Mouse (Mus musculus) liver, embryonic 12.5 days (tissue): ENCODE measurements at regions not wholly inside any gene's neighbourhood (a gene's known extent, or its start where the extent isn't known, plus 50 kb on each side); places are given as distances from the start of the nearest gene placed in this dataset.

Experiments used
- ATAC-seq: fragments of 200-750 bp; cut with Nextera tagmentation; 2 replicates; pipeline ENCODE4 v1.8.0; 2017; ENCODE audit warnings: moderate number of reproducible peaks, mild to moderate bottlenecking, moderate library complexity
- H3K27ac ChIP-seq: fragments of 300-500 bp; sonication (generic); 2 replicates; pipeline ENCODE4 v1.5.1; 2016; ENCODE audit warnings: mild to moderate bottlenecking
- H3K27me3 ChIP-seq: fragments of 300-500 bp; sonication (generic); replicated peaks from 2 replicates; pipeline ENCODE4 v1.6.1; 2016; ENCODE audit warnings: mild to moderate bottlenecking, moderate library complexity
- H3K36me3 ChIP-seq: fragments of 300-500 bp; sonication (generic); 2 replicates; pipeline ENCODE4 v1.6.1; 2016; ENCODE audit warnings: mild to moderate bottlenecking, moderate library complexity
- H3K4me1 ChIP-seq: fragments of 300-500 bp; sonication (generic); 2 replicates; pipeline ENCODE4 v1.6.1; 2016
- H3K4me2 ChIP-seq: fragments of 300-500 bp; sonication (generic); 2 replicates; pipeline ENCODE4 v1.6.1; 2016; ENCODE audit warnings: mild to moderate bottlenecking, moderate library complexity
- H3K4me3 ChIP-seq: fragments of 300-500 bp; sonication (generic); 2 replicates; pipeline ENCODE4 v1.5.1; 2016; ENCODE audit warnings: mild to moderate bottlenecking, moderate library complexity
- H3K9ac ChIP-seq: fragments of 300-500 bp; sonication (generic); 2 replicates; pipeline ENCODE4 v1.6.1; 2016; ENCODE audit warnings: mild to moderate bottlenecking, moderate library complexity
- H3K9me3 ChIP-seq: fragments of 300-500 bp; sonication (generic); replicated peaks from 2 replicates; pipeline ENCODE4 v1.6.1; 2016; ENCODE audit warnings: mild to moderate bottlenecking, moderate library complexity
- WGBS: fragments of 180-500 bp; shearing (Covaris S2); methylation state at CpG from one replicate; pipeline ENCODE4 v1.1.7; 2016; ENCODE audit not compliant: insufficient replicate concordance; 5-methylcytosine and 5-hydroxymethylcytosine counted together

DNA sequence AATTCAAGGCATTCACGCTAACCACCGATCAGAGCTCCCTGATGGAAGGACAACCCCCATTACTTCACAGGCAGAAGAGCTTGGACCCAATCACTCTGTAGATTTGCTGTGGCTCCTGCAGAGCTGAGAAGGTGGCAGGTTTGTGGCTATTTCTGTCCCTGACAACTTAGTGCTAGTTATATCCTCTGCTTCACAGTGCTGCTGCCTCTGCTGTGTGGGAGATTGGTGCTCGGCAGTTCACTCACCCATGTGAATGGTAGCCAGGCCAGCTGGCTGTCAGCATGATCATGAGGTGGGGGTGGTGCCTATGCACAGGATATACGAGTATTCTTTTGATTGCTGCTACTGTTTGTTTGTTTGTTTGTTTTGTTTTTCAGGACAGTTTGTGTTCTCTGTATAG, 113.9 kb downstream of the Gm10131 start:
- Histone ChIP-seq H3K27ac (no peak overlapping the region), H3K4me3 (no peak overlapping the region), H3K36me3 (no peaks in the 10 kb centered on the region), H3K4me2 (no peak overlapping the region), H3K4me1 (peaks cover 8% of the 10 kb centered on the region), H3K9ac (no peak overlapping the region), H3K9me3 (no peaks in the 10 kb centered on the region), H3K27me3 (peaks cover 7% of the 10 kb centered on the region)
- no peak for ATAC-seq
- WGBS, result 44% methylated on average over 4 of the region's 4 CpGs

DNA sequence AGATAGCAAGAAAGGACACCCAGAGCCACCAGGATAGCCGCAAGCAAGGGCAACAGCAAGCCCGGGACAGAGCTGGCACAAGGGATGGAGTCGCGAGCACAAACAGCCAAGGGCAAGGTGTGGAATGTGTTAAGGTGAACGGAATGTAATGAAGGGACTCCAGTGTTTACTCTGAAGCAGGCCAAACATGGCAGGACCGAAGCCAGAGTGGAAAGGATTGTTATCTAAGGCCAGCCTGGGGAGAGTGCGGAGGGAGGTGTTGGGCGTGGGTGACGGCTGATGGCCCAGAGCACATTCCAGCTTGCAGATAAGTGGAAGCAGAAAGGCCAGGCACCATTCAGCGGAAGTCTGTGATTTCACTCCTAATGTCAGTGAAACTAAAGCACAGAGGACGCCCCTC, 118.6 kb downstream of the Gm10131 start:
- peak; percentile 59 for ATAC-seq
- peak overlapping the region; percentile 54 for H3K27ac ChIP-seq
- H3K36me3 ChIP-seq, result no peaks in the 10 kb centered on the region
- H3K4me1 ChIP-seq, result peaks cover 27% of the 10 kb centered on the region
- no peaks in the 10 kb centered on the region for H3K9me3 ChIP-seq
- peak overlapping the region; percentile 16; the same call in 1 of the 2 replicates for H3K4me2 ChIP-seq
- no peak overlapping the region for H3K9ac ChIP-seq
- WGBS, result 17% methylated on average over 11 of the region's 11 CpGs
- H3K4me3 ChIP-seq, result no peak overlapping the region
- H3K27me3 ChIP-seq, result peaks cover 7% of the 10 kb centered on the region

DNA sequence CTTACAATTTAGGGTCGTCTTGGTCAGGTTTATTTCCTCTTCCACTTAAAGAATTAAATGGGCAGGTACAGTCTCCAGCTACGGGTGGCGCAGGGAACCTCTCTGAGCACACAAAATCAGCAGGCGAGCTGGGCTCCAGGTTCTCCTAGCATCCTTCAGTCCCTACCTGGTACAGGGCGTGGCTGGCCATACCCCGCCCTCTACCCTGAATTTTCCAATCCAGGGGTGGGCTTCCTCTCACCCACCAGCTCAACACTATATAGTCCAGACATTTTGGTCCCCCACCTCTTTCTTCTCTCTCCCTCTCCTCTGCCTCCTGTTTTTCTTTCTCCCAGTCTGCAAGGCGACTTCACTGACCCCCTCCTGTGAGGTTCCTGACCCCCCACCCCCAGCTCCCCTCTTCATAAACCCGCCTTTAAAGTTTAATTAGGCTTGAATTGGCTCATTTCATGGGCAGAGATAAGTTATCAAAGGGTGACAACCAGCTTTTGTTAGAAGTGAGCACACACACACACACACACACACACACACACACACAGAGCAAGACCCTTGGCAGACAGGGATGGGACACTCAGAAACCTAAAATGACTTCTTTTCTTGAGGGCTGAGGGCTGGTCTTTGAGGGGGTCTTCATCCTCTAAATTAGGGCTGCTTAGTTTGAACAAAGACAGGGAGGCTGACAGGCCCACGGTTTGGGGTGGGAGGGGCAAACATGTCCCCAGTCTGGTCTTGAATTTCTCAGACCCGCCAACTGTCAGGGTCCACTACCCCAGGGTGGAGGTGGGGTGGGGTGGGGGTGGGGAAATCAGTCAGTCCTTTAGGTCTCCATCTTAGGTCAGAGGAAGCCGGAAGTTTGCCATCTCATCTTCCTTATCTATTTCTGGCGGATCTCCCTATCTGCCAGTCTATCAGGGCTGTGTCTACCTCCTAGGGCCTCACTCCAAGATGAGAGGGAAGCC, 119.3 kb downstream of the Gm10131 start:
- H3K9ac ChIP-seq, result no peak overlapping the region
- H3K4me1 ChIP-seq, result peaks cover 29% of the 10 kb centered on the region
- peak; percentile 36; the same call in 1 of the 2 replicates for ATAC-seq
- H3K4me2 ChIP-seq, result peak overlapping the region; percentile 42
- H3K27ac ChIP-seq, result peak overlapping the region; percentile 58
- H3K36me3 ChIP-seq, result no peaks in the 10 kb centered on the region
- H3K9me3 ChIP-seq, result no peaks in the 10 kb centered on the region
- H3K27me3 ChIP-seq, result peaks cover 7% of the 10 kb centered on the region
- H3K4me3 ChIP-seq, result no peak overlapping the region
- WGBS, result 39% methylated on average over 12 of the region's 12 CpGs

DNA sequence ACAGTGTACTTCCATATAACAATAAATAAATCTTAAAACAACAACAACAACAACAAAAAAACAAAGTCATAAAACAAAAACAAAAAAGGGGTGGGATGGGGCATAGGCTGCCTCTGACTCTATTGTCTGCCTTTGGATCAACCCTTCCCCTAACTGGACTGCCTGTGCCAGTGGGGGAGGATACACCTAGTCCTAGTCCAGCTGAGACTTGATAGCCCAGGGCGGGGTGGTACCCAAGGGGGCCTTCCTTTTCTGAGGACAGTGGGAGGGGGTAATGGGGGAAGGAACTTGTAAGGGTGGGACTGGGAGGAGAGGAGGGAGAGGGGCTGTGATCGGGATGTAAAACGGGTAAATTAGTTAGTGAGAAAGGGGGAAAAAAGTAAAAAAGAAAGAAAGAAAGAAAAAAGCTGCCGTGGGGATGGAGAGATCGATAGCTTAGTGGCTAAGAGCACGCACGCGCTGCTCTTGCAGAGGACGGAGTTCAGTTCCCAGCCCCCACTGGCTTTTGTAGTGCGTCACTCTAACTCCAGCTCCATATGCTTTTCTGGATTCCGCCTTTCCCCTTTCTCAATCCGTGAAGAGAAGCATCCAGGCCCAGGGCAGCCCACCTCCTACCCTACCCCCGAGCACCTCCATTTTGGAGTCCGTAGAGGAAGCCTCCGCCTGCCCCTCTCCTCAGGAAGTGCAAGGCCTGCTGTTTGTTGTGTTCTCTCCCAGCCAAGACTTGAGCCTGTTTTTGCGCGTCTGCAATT, 120.2 kb downstream of the Gm10131 start:
- Histone ChIP-seq H3K4me3 (no peak overlapping the region), H3K4me1 (peaks cover 29% of the 10 kb centered on the region), H3K27ac (peak overlapping the region; percentile 61), H3K9me3 (no peaks in the 10 kb centered on the region), H3K4me2 (peak overlapping the region; percentile 42), H3K27me3 (peaks cover 7% of the 10 kb centered on the region), H3K9ac (no peak overlapping the region; the same call in 1 of the 2 replicates), H3K36me3 (no peaks in the 10 kb centered on the region)
- no peak for ATAC-seq
- 25% methylated on average over 17 of the region's 17 CpGs for WGBS

GRCm38 (mm10) chr8:33990039-33990438, 121.5 kb downstream of the Gm10131 start:
- ATAC-seq, result 0 out of 2 replicates have a peak, but pooled peaks have one; percentile 23
- peaks cover 38% of the 10 kb centered on the region for H3K4me1 ChIP-seq
- H3K27ac ChIP-seq, result no peak overlapping the region

GRCm38 (mm10) chr8:33987755-33988104, 123.8 kb downstream of the Gm10131 start:
- Histone ChIP-seq H3K27ac (peak overlapping the region; percentile 65), H3K4me2 (peak overlapping the region; percentile 17; the same call in 1 of the 2 replicates), H3K36me3 (no peaks in the 10 kb centered on the region), H3K4me3 (no peak overlapping the region), H3K9ac (no peak overlapping the region), H3K9me3 (no peaks in the 10 kb centered on the region), H3K27me3 (no peaks in the 10 kb centered on the region), H3K4me1 (peaks cover 30% of the 10 kb centered on the region)
- 68% methylated on average over 10 of the region's 10 CpGs for WGBS
- ATAC-seq, result peak; percentile 14; the same call in 1 of the 2 replicates

More at GRCm38 (mm10) chr8:33990039-33990438, 121.5 kb downstream of the Gm10131 start:
- Histone ChIP-seq H3K9me3 (no peaks in the 10 kb centered on the region), H3K9ac (no peak overlapping the region), H3K4me3 (no peak overlapping the region), H3K4me2 (no peak overlapping the region), H3K27me3 (peaks cover 7% of the 10 kb centered on the region), H3K36me3 (no peaks in the 10 kb centered on the region)
- 36% methylated on average over 9 of the region's 9 CpGs for WGBS

- ATAC-seq, result peak; percentile 42
- peak overlapping the region; percentile 17; the same call in 1 of the 2 replicates for H3K4me2 ChIP-seq
- H3K27ac ChIP-seq, result peak overlapping the region; percentile 65
- H3K9me3 ChIP-seq, result no peaks in the 10 kb centered on the region
- peaks cover 25% of the 10 kb centered on the region for H3K4me1 ChIP-seq
- no peak overlapping the region for H3K4me3 ChIP-seq
- H3K27me3 ChIP-seq, result no peaks in the 10 kb centered on the region
- H3K9ac ChIP-seq, result no peak overlapping the region
- no peaks in the 10 kb centered on the region for H3K36me3 ChIP-seq
- 66% methylated on average over 14 of the region's 15 CpGs for whole genome bisulfite sequencing
Measured at GRCm38 (mm10) chr8:33987091-33987754, 124.3 kb downstream of the Gm10131 start.

DNA sequence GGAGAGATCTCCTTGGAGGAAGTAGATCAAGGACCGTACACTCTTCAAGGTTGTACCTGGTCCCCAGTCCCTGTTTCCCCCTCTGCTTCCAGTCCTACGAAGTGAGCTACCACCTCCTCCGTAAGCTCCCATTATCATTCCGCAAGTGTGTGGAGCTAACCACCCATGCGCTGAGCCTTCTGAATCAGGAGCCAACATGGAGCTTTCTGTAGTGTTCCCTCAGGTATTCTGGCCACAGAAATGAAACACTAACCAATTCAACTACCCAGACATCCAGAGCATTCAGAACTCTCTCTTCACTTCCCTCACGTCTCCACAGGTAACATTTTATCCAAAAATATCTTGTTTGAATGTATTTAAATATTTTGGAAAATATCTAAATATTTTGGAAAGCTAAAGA, 124.9 kb downstream of the Gm10131 start:
- Histone ChIP-seq H3K9me3 (no peaks in the 10 kb centered on the region), H3K27ac (peak overlapping the region; percentile 70; the same call in 1 of the 2 replicates), H3K4me3 (no peak overlapping the region), H3K4me2 (no peak overlapping the region), H3K4me1 (peaks cover 19% of the 10 kb centered on the region; the same call in 1 of the 2 replicates), H3K27me3 (no peaks in the 10 kb centered on the region), H3K36me3 (no peaks in the 10 kb centered on the region), H3K9ac (no peak overlapping the region)
- WGBS, result 77% methylated on average over 6 of the region's 6 CpGs
- no peak for ATAC-seq

DNA sequence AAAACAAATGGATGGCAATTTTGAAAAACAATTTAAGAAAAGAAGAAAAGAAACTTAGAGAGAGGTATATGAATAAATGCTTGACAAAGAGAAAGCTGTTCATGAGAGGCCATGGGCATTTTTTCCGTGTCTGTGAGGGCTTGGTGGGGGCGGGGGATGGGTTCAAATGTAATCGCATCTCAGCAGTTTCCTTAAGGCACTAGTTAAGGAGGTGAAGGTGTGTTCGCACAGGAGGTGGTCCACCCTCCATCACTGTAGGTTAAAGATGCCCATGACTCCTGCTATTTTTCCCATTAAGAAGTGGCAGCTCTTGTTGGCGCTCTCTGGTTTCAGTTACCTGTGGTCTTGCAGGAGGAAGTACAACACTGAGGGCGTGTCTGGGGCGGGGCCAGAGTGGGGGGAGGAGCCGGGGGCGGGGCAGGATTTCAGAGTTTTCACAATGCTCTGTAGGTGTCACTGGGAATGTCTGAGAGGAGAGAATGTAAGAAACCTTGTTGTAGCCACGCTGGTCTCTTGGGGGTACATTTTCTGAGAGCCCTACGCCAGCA, 126.0 kb downstream of the Gm10131 start:
- H3K36me3 ChIP-seq, result no peaks in the 10 kb centered on the region
- H3K4me2 ChIP-seq, result peak overlapping the region; percentile 31; the same call in 1 of the 2 replicates
- no peaks in the 10 kb centered on the region for H3K9me3 ChIP-seq
- no peaks in the 10 kb centered on the region for H3K27me3 ChIP-seq
- H3K4me3 ChIP-seq, result no peak overlapping the region
- H3K27ac ChIP-seq, result no peak overlapping the region
- H3K9ac ChIP-seq, result no peak overlapping the region
- WGBS, result 47% methylated on average over 11 of the region's 11 CpGs
- peaks cover 13% of the 10 kb centered on the region; the same call in 1 of the 2 replicates for H3K4me1 ChIP-seq
- peak; percentile 9; the same call in 1 of the 2 replicates for ATAC-seq

- ATAC-seq, result no peak
- Histone ChIP-seq H3K4me1 (peaks cover 19% of the 10 kb centered on the region), H3K9me3 (no peaks in the 10 kb centered on the region), H3K27ac (no peak overlapping the region), H3K4me3 (no peak overlapping the region), H3K27me3 (peaks cover 15% of the 10 kb centered on the region; the same call in 1 of the 2 replicates), H3K36me3 (no peaks in the 10 kb centered on the region), H3K9ac (no peak overlapping the region), H3K4me2 (no peak overlapping the region)
- 57% methylated on average over 4 of the region's 4 CpGs for WGBS
Measured at GRCm38 (mm10) chr8:33981629-33982028, 129.9 kb downstream of the Gm10131 start.

- peaks cover 15% of the 10 kb centered on the region; the same call in 1 of the 2 replicates for H3K27me3 ChIP-seq
- no peak overlapping the region for H3K4me2 ChIP-seq
- H3K36me3 ChIP-seq, result no peaks in the 10 kb centered on the region
- no peak overlapping the region for H3K9ac ChIP-seq
- no peak overlapping the region for H3K27ac ChIP-seq
- no peak overlapping the region for H3K4me3 ChIP-seq
- peak; percentile 49 for ATAC-seq
- H3K9me3 ChIP-seq, result no peaks in the 10 kb centered on the region
- WGBS, result 52% methylated on average over 7 of the region's 7 CpGs
- peaks cover 16% of the 10 kb centered on the region for H3K4me1 ChIP-seq
Measured at GRCm38 (mm10) chr8:33980999-33981398, 130.5 kb downstream of the Gm10131 start.
